Mouse (Mus musculus): ENCODE measurements around the gene Rbm4. TPM values are rescaled to one million over a fixed set of nuclear protein-coding genes. Genes with fewer than 3 reads are reported as not detected.
"Not testable (repeated sequence)": the region's sequence is repeated elsewhere in the genome, so short reads cannot be mapped to it uniquely, and the experiment has no call there.

The Rbm4 gene
- total and polyA plus RNA-seq, 3 experiments: 31.4 to 51.6 TPM; not detected in 1

DNA sequence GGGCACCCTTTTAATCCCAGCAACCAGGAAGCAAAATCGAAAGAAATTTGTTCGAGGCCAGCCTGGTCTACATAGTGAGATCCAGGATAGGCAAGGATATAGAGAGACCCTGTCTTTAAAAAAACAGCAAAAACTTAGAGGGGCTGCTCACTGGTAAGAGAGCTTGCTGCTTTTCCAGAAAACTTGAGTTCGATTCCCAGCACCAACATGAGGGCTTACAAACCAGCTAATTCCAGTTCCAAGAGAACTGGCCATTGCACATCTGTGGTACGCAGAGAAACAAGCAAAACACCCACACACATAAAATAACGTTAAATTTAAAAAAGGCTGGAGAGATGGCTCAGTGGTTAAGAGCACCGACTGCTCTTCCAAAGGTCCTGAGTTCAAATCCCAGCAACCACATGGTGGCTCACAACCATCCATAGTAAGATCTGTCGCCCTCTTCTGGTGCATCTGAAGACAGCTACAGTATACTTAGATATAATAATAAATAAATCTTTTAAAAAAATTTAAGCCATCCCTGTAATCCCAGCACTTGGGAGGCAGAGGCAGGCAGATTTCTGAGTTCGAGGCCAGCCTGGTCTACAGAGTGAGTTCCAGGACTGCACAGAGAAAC, 18.7 kb upstream of the Rbm4 start:
- H3K79me2 ChIP-seq (ENCODE audit: control insufficient read depth, insufficient read depth, low read length, poor library complexity): peaks cover 43% of the 10 kb centered on the region
- peaks cover 5 to 17% of the 10 kb centered on the region in 2 experiments for H3K36me3 ChIP-seq (ENCODE audit: control insufficient read depth in 1 of 2, insufficient read depth in 2 of 2, low read length in 2 of 2)
- peak overlapping the region; percentile 74 to 78 for H3K4me3 ChIP-seq (ENCODE audit: control insufficient read depth in 1 of 2, insufficient read depth in 1 of 2, low read depth in 2 of 2, low read length in 2 of 2)
- H3K27ac ChIP-seq (ENCODE audit: control insufficient read depth, low read depth, low read length): peak overlapping the region; percentile 87
- H3K9ac ChIP-seq (ENCODE audit: control insufficient read depth, low read depth, low read length, poor library complexity, severe bottlenecking): peak overlapping the region; percentile 86
- peak in 1 of 3 experiments; percentile 17; a peak in 2 of 6 replicates for TF ChIP-seq CTCF (IDR thresholded peaks at IDR 0.05 in 2 of 3, conservative IDR thresholded peaks at IDR 0.05 in 1 of 3; ENCODE audit: control insufficient read depth in 1 of 3, insufficient read depth in 1 of 3, low read depth in 2 of 3, low read length in 3 of 3, poor library complexity in 1 of 3, severe bottlenecking in 1 of 3)
- peak; percentile 84 for TF ChIP-seq TBP (IDR thresholded peaks at IDR 0.05; ENCODE audit: low read depth, low read length)
- peak; percentile 80 for TF ChIP-seq MYC (IDR thresholded peaks at IDR 0.05; ENCODE audit: low read depth, low read length)
- peak; percentile 69 for DNase-seq (ENCODE audit: low read depth, low spot score)
- not testable (repeated sequence) for H3K9me3 ChIP-seq (replicated peaks; ENCODE audit: insufficient read depth, low read length); H3K4me1 ChIP-seq (ENCODE audit: control insufficient read depth in 1 of 2, insufficient read depth in 2 of 2, low read length in 2 of 2); H3K27me3 ChIP-seq (ENCODE audit: control insufficient read depth in 1 of 2, insufficient read depth in 2 of 2, low read length in 2 of 2)

DNA sequence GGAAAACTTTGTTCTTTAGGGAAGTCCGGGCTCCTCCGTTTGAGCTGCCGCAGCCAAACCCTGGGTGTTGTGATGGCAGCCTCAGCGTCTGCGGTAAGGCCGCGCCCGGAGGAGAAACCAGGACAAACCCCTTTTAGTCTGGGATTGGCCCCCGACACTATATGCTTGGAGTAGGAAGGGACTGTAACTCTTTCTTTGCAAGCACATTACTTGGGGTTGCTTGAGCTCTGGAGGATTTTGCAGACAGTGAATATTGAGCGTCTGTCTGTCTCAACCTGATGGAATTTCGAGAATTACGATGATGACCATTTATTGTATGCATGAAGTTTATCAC, 18.2 kb upstream of the Rbm4 start:
- H3K9me3 ChIP-seq (replicated peaks; ENCODE audit: insufficient read depth, low read length): no peaks in the 10 kb centered on the region
- DNase-seq (ENCODE audit: low read depth, low spot score): no peak
- H3K27me3 ChIP-seq (ENCODE audit: control insufficient read depth in 1 of 2, insufficient read depth in 2 of 2, low read length in 2 of 2): no peaks in the 10 kb centered on the region
- H3K36me3 ChIP-seq (ENCODE audit: control insufficient read depth in 1 of 2, insufficient read depth in 2 of 2, low read length in 2 of 2): peaks cover 5 to 21% of the 10 kb centered on the region in 2 experiments
- H3K4me3 ChIP-seq (ENCODE audit: control insufficient read depth in 1 of 2, insufficient read depth in 1 of 2, low read depth in 2 of 2, low read length in 2 of 2): peak overlapping the region; percentile 74 to 78
- peaks cover 0 to 4% of the 10 kb centered on the region in 2 experiments; a peak in 2 of 4 replicates for H3K4me1 ChIP-seq (ENCODE audit: control insufficient read depth in 1 of 2, insufficient read depth in 2 of 2, low read length in 2 of 2)
- H3K79me2 ChIP-seq (ENCODE audit: control insufficient read depth, insufficient read depth, low read length, poor library complexity): peaks cover 48% of the 10 kb centered on the region
- H3K27ac ChIP-seq (ENCODE audit: control insufficient read depth, low read depth, low read length): peak overlapping the region; percentile 87
- TF ChIP-seq UBTF (IDR thresholded peaks at IDR 0.05; ENCODE audit: borderline replicate concordance, insufficient read depth, low read depth, low read length): 0 out of 2 replicates have a peak, but pooled peaks have one; percentile 65
- TF ChIP-seq POLR2AphosphoS5 (IDR thresholded peaks at IDR 0.05; ENCODE audit: borderline replicate concordance, low read depth, low read length): no peak
- TF ChIP-seq EP300 (IDR thresholded peaks at IDR 0.05; ENCODE audit: low read depth in 1 of 2, low read length in 2 of 2): peak in 1 of 2 experiments; percentile 6; a peak in 1 of 4 replicates
- peak overlapping the region; percentile 86 for H3K9ac ChIP-seq (ENCODE audit: control insufficient read depth, low read depth, low read length, poor library complexity, severe bottlenecking)

- Histone ChIP-seq H3K9ac (ENCODE audit: control insufficient read depth, low read depth, low read length, poor library complexity, severe bottlenecking) (peak within 1 kb of the TSS; percentile 88), H3K79me2 (ENCODE audit: control insufficient read depth, insufficient read depth, low read length, poor library complexity) (peaks cover 54% of the 10 kb centered on the region), H3K27ac (ENCODE audit: control insufficient read depth, low read depth, low read length) (peak within 1 kb of the TSS; percentile 91), H3K4me1 (ENCODE audit: control insufficient read depth in 1 of 2, insufficient read depth in 2 of 2, low read length in 2 of 2) (peaks cover 0 to 4% of the 10 kb centered on the region in 2 experiments; a peak in 2 of 4 replicates), H3K27me3 (ENCODE audit: control insufficient read depth in 1 of 2, insufficient read depth in 2 of 2, low read length in 2 of 2) (no peaks in the 10 kb centered on the region), H3K4me3 (ENCODE audit: control insufficient read depth in 1 of 2, insufficient read depth in 1 of 2, low read depth in 2 of 2, low read length in 2 of 2) (peak within 1 kb of the TSS; percentile 74 to 78), H3K9me3 (replicated peaks; ENCODE audit: insufficient read depth, low read length) (no peaks in the 10 kb centered on the region), H3K36me3 (ENCODE audit: control insufficient read depth in 1 of 2, insufficient read depth in 2 of 2, low read length in 2 of 2) (peaks cover 5 to 26% of the 10 kb centered on the region in 2 experiments)
- DNase-seq (ENCODE audit: low read depth, low spot score): peak; percentile 99
- TF ChIP-seq USF1 (IDR thresholded peaks at IDR 0.05; ENCODE audit: low read depth, low read length) (peak; percentile 35; the same call in 1 of the 2 replicates), CHD2 (IDR thresholded peaks at IDR 0.05; ENCODE audit: low read length) (peak; percentile 54; the same call in 1 of the 2 replicates), RCOR1 (IDR thresholded peaks at IDR 0.05; ENCODE audit: low read depth, low read length) (0 out of 2 replicates have a peak, but pooled peaks have one; percentile 7), MYC (IDR thresholded peaks at IDR 0.05; ENCODE audit: low read depth, low read length) (peak; percentile 67; the same call in 1 of the 2 replicates), MXI1 (IDR thresholded peaks at IDR 0.05; ENCODE audit: low read depth, low read length) (peak; percentile 88), NELFE (IDR thresholded peaks at IDR 0.05; ENCODE audit: low read depth, low read length) (peak; percentile 100), MAX (IDR thresholded peaks at IDR 0.05; ENCODE audit: low read length) (peak; percentile 82; the same call in 1 of the 2 replicates), SIN3A (IDR thresholded peaks at IDR 0.05; ENCODE audit: low read length) (peak; percentile 75), ZMIZ1 (IDR thresholded peaks at IDR 0.05; ENCODE audit: low read depth, low read length) (peak; percentile 96), UBTF (IDR thresholded peaks at IDR 0.05; ENCODE audit: borderline replicate concordance, insufficient read depth, low read depth, low read length) (no peak), USF2 (IDR thresholded peaks at IDR 0.05; ENCODE audit: borderline replicate concordance in 1 of 2, insufficient read depth in 1 of 2, low read depth in 1 of 2, low read length in 2 of 2) (no peak), ZNF384 (IDR thresholded peaks at IDR 0.05; ENCODE audit: low read depth, low read length) (no peak), POLR2AphosphoS2 (IDR thresholded peaks at IDR 0.05; ENCODE audit: low read length) (peak; percentile 99), BHLHE40 (IDR thresholded peaks at IDR 0.05; ENCODE audit: borderline replicate concordance, low read depth, low read length) (no peak), ELF1 (IDR thresholded peaks at IDR 0.05; ENCODE audit: low read depth, low read length) (0 out of 2 replicates have a peak, but pooled peaks have one; percentile 30), POLR2AphosphoS5 (IDR thresholded peaks at IDR 0.05; ENCODE audit: borderline replicate concordance, low read depth, low read length) (peak; percentile 76; the same call in 1 of the 2 replicates), MYB (IDR thresholded peaks at IDR 0.05; ENCODE audit: low read depth, low read length) (peak; percentile 86), POLR2A (IDR thresholded peaks at IDR 0.05; ENCODE audit: control insufficient read depth in 1 of 2, insufficient read depth in 1 of 2, low read depth in 1 of 2, low read length in 2 of 2, poor library complexity in 1 of 2) (peak; percentile 96 to 100)
These were observed 17.6 kb upstream of the Rbm4 start, which contains the start of the genes Gm21992 and Rbm14 for GRCm38 (mm10) chr19:4811063-4811908. Gm21992 (minus strand) TSS chr19:4811612. Rbm14 (minus strand) TSS chr19:4811634.
